Mouse (Mus musculus) embryonic facial prominence, embryonic 12.5 days (tissue): Measurements from ENCODE around the gene Elp6. TPM values are rescaled to one million over a fixed set of nuclear protein-coding genes. Genes with fewer than 3 reads are reported as not detected.
A peak's percentile ranks its signal among the peaks of the same experiment; 100 is the strongest.
"Not testable (repeated sequence)": the region's sequence is repeated elsewhere in the genome, so short reads cannot be mapped to it uniquely, and the experiment has no call there.

Experiments
- ATAC-seq: fragments of 200-750 bp; cut with Nextera tagmentation; 2 replicates; pipeline ENCODE4 v1.8.0; 2017; ENCODE audit not compliant: insufficient number of reproducible peaks, insufficient read depth, low FRiP score, low TSS enrichment
- H3K27ac ChIP-seq: fragments of 300-500 bp; sonication (generic); 2 replicates; pipeline ENCODE4 v1.5.1; 2016; ENCODE audit warnings: mild to moderate bottlenecking
- H3K27me3 ChIP-seq: fragments of 300-500 bp; sonication (generic); 2 replicates; pipeline ENCODE4 v1.6.1; 2016; ENCODE audit warnings: mild to moderate bottlenecking, moderate library complexity
- H3K36me3 ChIP-seq: fragments of 300-500 bp; sonication (generic); 2 replicates; pipeline ENCODE4 v1.6.1; 2016; ENCODE audit warnings: mild to moderate bottlenecking
- H3K4me1 ChIP-seq: fragments of 300-500 bp; sonication (generic); 2 replicates; pipeline ENCODE4 v1.6.1; 2016
- H3K4me2 ChIP-seq: fragments of 300-500 bp; sonication (generic); replicated peaks from 2 replicates; pipeline ENCODE4 v1.6.1; 2016; ENCODE audit warnings: mild to moderate bottlenecking, moderate library complexity
- H3K4me3 ChIP-seq: fragments of 300-500 bp; sonication (generic); 2 replicates; pipeline ENCODE4 v1.5.1; 2016; ENCODE audit warnings: mild to moderate bottlenecking
- H3K9ac ChIP-seq: fragments of 300-500 bp; sonication (generic); 2 replicates; pipeline ENCODE4 v1.6.1; 2016; ENCODE audit warnings: mild to moderate bottlenecking, moderate library complexity
- H3K9me3 ChIP-seq: fragments of 300-500 bp; sonication (generic); 2 replicates; pipeline ENCODE4 v1.6.1; 2016; ENCODE audit warnings: mild to moderate bottlenecking, moderate library complexity
- WGBS: fragments of 180-500 bp; shearing (Covaris S2); methylation state at CpG from one replicate; pipeline ENCODE4 v1.1.7; 2016; 5-methylcytosine and 5-hydroxymethylcytosine counted together
- polyA plus RNA-seq: library from polyadenylated mRNA; unstranded; fragments of >200 nt; fragmentation: Nextera tagmentation; extraction: Ambion mirVana; gene quantifications from 2 replicates; pipeline ENCODE4 v1.2.1, GENCODE M21; 2016

Gene Elp6
- polyA plus RNA-seq, 1 experiment from 2014 or later: 34.3 TPM

DNA sequence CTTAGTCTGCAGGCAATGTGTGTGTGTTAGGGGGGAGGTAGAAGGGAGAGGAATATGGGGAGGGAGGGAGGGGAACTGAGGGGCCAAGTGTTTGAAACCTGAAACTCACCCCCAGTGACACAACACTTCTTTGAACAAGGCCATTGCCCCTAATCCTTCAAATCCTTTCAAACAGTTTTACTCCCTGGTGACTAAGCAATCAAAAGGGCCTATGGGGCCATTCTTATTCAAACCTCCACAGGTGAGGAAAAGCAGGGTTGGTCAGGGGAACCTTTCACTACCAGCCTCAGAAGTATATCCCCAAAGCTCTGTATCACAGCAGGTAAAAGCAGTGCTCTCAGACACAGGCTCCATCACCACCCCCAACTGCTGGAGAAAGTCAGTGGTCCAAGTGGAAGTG is 18.0 kb downstream of the Elp6 start:
- no peaks in the 10 kb centered on the region for H3K9me3 ChIP-seq
- ATAC-seq: no peak
- H3K4me3 ChIP-seq: no peak overlapping the region
- no peak overlapping the region for H3K4me2 ChIP-seq
- H3K27ac ChIP-seq: no peak overlapping the region
- no peaks in the 10 kb centered on the region for H3K27me3 ChIP-seq
- H3K9ac ChIP-seq: no peak overlapping the region
- H3K4me1 ChIP-seq: no peaks in the 10 kb centered on the region
- peaks cover 36% of the 10 kb centered on the region for H3K36me3 ChIP-seq

DNA sequence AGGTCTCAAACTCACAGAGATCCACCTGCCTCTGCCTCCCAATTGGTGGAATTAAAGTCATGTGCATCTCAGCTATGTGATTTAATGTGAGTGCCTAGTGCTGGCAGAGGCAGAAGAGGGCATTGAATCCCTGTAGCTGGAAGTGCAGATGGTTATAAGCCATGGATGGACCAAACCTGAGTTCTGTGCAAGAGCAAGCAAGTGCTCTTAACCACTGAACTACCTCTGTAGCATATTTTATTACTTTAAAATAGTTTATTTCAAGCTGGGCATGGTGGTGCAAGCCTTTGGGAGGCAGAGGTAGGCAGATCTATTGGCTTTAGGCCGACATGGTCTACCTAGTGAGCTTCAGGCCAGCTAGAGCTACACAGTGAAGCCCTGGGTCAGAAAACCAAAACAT is 19.2 kb downstream of the Elp6 start:
- Histone ChIP-seq H3K9me3 (no peaks in the 10 kb centered on the region), H3K4me1 (no peaks in the 10 kb centered on the region), H3K27me3 (no peaks in the 10 kb centered on the region), H3K9ac (no peak overlapping the region), H3K36me3 (peaks cover 25% of the 10 kb centered on the region), H3K4me3 (no peak overlapping the region), H3K4me2 (no peak overlapping the region), H3K27ac (no peak overlapping the region)
- WGBS: 91% methylated on average over 1 of the region's 1 CpGs
- no peak for ATAC-seq

DNA sequence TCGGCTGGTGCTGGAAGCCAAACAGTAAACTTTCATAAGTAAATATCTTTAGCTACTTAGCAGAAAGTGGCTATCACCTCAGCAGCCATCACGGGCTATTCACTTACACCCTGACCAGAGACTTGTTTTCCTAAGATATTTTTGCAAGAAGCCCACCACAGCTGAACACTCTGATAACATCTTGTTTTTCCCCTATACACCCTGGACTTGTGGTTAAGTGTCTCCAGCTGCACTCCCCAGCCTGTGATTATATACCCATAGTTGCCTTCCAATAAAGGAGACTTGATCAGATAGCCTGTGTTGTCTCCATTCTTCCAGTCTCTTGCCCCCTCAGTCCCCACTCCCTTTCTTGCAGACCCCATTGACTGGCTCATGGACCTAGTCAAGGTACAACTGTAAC is 23.2 kb downstream of the Elp6 start:
- H3K9me3 ChIP-seq: no peaks in the 10 kb centered on the region
- no peak for ATAC-seq
- no peak overlapping the region for H3K4me3 ChIP-seq
- H3K4me1 ChIP-seq: no peaks in the 10 kb centered on the region
- H3K4me2 ChIP-seq: no peak overlapping the region
- no peak overlapping the region for H3K27ac ChIP-seq
- H3K36me3 ChIP-seq: no peaks in the 10 kb centered on the region
- 76% methylated on average over 2 of the region's 2 CpGs for WGBS
- H3K27me3 ChIP-seq: no peaks in the 10 kb centered on the region
- H3K9ac ChIP-seq: no peak overlapping the region

DNA sequence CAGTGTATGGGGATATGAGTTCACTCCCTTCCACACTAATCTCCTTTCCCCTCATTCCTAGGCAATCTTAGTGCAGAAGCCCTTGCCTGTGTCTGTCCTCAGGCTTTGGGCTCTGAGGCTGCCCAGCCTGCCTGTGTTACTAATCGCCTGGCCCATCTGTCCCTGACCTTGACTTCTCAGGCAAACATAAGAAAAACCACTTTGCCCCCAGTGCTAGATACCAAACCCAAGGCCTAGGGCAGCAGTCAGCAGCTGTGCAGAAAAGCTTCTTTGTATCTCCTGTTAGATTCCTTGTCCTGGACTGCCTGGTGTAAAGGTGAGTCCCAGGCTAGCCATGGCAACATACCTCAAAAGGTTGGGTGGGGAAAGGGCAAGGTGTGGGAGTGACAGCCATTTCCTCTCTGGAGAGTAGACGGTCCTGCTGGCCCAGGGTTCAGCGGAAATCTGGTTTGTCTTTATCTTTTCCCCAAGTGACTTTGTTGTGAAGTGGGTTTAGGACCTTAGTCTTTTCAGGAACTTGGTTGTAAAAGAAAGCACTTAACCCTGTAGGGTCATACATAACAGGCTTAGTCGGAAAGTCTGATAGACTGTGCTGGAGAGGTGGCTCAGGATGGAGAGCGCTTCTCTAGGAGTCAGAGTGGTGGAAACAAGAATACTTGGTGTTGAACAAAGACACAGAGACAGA is 24.1 kb downstream of the Elp6 start:
- 66% methylated on average over 5 of the region's 5 CpGs for WGBS
- no peak for ATAC-seq
- Histone ChIP-seq H3K4me2 (no peak overlapping the region), H3K4me1 (peaks cover 4% of the 10 kb centered on the region; the same call in 1 of the 2 replicates), H3K36me3 (no peaks in the 10 kb centered on the region), H3K9ac (no peak overlapping the region), H3K4me3 (no peak overlapping the region), H3K27ac (no peak overlapping the region), H3K9me3 (no peaks in the 10 kb centered on the region), H3K27me3 (no peaks in the 10 kb centered on the region)

DNA sequence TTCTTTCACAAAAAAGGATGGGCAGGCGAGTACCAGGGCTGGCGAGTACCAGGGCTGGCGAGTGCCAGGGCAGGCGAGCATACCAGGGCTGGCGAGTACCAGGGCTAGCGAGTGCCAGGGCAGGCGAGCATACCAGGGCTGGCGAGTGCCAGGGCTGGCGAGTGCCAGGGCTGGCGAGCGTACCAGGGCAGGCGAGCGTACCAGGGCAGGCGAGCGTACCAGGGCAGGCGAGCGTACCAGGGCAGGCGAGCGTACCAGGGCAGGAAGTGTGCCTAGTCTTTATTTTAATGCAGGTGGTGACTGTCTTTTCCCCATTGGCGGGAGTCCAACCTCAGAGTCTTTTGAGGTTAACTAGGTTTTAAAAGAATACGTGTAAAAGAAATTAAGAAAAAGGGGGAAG is 24.7 kb downstream of the Elp6 start:
- Histone ChIP-seq H3K27me3 (no peaks in the 10 kb centered on the region), H3K9me3 (no peaks in the 10 kb centered on the region), H3K4me1 (peaks cover 9% of the 10 kb centered on the region), H3K4me2 (no peak overlapping the region), H3K9ac (no peak overlapping the region), H3K4me3 (no peak overlapping the region), H3K36me3 (no peaks in the 10 kb centered on the region), H3K27ac (no peak overlapping the region)
- ATAC-seq: no peak
- 81% methylated on average over 21 of the region's 21 CpGs for WGBS

DNA sequence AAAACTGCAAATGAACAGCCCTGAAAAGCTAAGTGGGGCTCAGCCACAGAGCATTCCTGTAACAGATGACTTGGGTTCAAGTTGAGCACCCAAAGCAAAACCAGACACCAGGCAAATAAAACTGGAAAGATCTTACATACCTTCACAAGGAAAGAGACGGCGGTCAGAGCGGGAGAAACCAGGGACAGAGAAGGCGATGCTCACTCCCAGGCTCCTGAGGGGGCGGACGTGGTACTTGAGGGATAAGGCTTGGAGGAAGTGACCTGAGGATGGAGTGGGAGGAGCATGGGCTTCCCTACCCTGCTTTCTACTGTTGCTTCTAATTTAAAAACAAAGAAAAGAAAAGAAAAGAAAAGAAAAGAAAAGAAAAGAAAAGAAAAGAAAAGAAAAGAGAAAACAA is 25.4 kb downstream of the Elp6 start:
- Histone ChIP-seq H3K4me2 (no peak overlapping the region), H3K27me3 (no peaks in the 10 kb centered on the region), H3K4me1 (peaks cover 15% of the 10 kb centered on the region), H3K9ac (no peak overlapping the region), H3K27ac (no peak overlapping the region), H3K36me3 (no peaks in the 10 kb centered on the region), H3K4me3 (no peak overlapping the region), H3K9me3 (no peaks in the 10 kb centered on the region)
- no peak for ATAC-seq
- 46% methylated on average over 6 of the region's 6 CpGs for WGBS

DNA sequence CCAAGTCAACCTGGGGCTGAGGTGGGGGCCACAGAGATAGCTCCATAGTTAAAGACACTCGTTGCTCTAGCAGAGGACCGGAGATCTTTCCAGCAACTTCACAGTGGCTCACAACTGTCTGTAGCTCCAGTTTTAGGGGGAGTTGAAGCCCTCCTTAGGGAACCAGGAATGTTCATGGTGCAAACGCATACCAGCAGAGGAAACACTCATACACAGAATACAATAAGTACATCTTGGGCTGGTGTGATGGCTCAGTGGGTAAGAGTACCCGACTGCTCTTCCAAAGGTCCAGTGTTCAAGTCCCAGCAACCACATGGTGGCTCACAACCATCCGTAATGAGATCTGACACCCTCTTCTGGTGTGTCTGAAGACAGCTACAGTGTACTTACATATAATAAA is 25.9 kb downstream of the Elp6 start:
- WGBS: 87% methylated on average over 5 of the region's 5 CpGs
- ATAC-seq, H3K27me3 ChIP-seq: not testable (repeated sequence)

DNA sequence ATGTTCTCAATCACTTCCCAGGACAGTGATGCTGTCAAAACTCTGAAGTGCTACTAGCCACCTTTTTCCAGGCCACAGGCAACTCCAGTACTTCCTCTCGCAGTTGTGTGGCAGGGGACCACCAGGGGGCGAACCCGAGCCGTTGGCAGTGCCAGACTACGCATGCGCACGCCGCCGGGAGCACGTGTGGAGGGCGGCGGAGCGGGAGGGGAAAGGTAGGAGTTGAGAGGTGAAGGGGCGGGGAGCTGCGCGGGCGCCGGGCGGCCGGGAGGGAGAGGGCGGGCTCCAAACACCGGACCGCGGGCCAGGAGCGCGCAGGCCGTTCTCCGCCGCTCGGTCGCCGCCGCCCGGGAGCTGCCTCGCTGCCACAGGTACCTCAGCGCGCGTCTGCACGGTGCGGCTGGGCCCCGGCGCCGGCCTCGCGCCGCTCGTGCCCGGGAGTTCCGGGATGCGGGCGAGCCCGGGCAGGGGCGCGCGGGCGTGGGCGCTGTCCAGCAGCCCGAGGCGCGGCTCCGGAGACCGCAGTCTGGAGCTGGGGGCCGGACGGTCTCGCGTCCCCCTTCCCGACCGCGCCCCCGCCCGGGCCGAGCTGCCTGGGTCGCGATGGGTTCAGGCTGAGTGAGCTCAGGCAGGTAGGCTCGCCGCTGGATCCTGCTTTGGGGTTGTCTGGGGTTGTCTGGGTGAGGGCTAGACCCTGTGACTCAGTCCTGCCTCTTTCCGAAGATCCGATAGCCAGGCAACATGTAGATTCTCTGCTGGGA is 28.3 kb downstream of the Elp6 start, which contains the start of gene Scap:
Gene Scap (plus strand): TSS at position 154 of the 761 bp plus-strand sequence.
- no peaks in the 10 kb centered on the region for H3K27me3 ChIP-seq
- H3K9me3 ChIP-seq: no peaks in the 10 kb centered on the region
- H3K27ac ChIP-seq: peak within 1 kb of the TSS; percentile 54; the same call in 1 of the 2 replicates
- under 1% methylated on average over 72 of the region's 78 CpGs for WGBS
- H3K4me1 ChIP-seq: peaks cover 15% of the 10 kb centered on the region
- peak within 1 kb of the TSS; percentile 74 for H3K4me3 ChIP-seq
- ATAC-seq: peak; percentile 80
- peak within 1 kb of the TSS; percentile 74 for H3K9ac ChIP-seq
- no peaks in the 10 kb centered on the region for H3K36me3 ChIP-seq
- H3K4me2 ChIP-seq: peak within 1 kb of the TSS; percentile 85

More for the DNA sequence above, 25.9 kb downstream of the Elp6 start:
- H3K4me3 ChIP-seq, H3K9me3 ChIP-seq, H3K9ac ChIP-seq, H3K27ac ChIP-seq, H3K36me3 ChIP-seq, H3K4me2 ChIP-seq: not testable (repeated sequence)
- H3K4me1 ChIP-seq: peaks cover 15% of the 10 kb centered on the region

DNA sequence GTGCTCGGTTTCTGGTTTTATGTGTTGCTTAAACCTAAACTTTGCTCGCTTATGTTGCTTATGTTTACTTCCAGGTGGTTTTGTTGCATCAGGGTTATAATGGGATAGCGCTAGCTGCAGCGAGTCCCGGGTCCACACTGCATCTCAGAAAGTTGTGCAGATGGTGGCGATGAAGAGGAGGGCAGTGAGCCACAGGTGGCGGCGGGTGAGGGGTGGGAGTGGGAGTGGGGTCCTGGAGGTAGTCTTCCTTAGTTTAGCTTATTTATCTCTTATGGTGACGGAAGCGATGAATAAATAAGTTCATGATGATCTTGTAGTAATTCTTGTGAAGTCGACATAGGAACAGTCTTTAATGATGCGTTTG is 28.9 kb downstream of the Elp6 start:
- no peak for ATAC-seq
- peak overlapping the region; percentile 74 for H3K4me3 ChIP-seq
- H3K27me3 ChIP-seq: no peaks in the 10 kb centered on the region
- H3K4me1 ChIP-seq: peaks cover 18% of the 10 kb centered on the region
- peak overlapping the region; percentile 85 for H3K4me2 ChIP-seq
- peak overlapping the region; percentile 74 for H3K9ac ChIP-seq
- no peaks in the 10 kb centered on the region for H3K36me3 ChIP-seq
- no peak overlapping the region for H3K27ac ChIP-seq
- no peaks in the 10 kb centered on the region for H3K9me3 ChIP-seq
- 14% methylated on average over 12 of the region's 12 CpGs for WGBS

DNA sequence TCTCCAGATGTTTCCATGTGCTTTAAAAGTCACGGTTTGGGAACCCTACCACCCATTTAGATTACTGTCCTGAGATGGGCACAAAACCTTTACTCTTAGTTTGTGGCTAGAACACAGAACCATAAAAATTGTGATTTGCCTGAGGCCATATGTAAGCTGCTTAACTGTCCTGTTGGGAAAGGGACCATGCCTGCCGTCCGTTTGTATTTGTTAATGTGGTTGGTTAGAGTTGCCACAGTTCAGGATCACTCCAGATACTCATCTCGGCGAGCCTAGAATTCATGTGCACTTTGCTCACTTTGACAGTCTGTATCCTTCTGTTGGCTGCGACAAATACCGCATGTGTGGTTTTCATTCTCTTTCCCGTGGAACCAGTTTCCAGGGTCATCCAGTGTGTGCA is 29.9 kb downstream of the Elp6 start:
- H3K27me3 ChIP-seq: no peaks in the 10 kb centered on the region
- H3K4me2 ChIP-seq: 0 out of 2 replicates have a peak overlapping the region, but pooled peaks have one; percentile 3
- H3K9me3 ChIP-seq: no peaks in the 10 kb centered on the region
- 53% methylated on average over 8 of the region's 8 CpGs for WGBS
- H3K36me3 ChIP-seq: no peaks in the 10 kb centered on the region
- H3K4me3 ChIP-seq: no peak overlapping the region
- peaks cover 18% of the 10 kb centered on the region for H3K4me1 ChIP-seq
- H3K27ac ChIP-seq: no peak overlapping the region
- no peak overlapping the region for H3K9ac ChIP-seq
- no peak for ATAC-seq

DNA sequence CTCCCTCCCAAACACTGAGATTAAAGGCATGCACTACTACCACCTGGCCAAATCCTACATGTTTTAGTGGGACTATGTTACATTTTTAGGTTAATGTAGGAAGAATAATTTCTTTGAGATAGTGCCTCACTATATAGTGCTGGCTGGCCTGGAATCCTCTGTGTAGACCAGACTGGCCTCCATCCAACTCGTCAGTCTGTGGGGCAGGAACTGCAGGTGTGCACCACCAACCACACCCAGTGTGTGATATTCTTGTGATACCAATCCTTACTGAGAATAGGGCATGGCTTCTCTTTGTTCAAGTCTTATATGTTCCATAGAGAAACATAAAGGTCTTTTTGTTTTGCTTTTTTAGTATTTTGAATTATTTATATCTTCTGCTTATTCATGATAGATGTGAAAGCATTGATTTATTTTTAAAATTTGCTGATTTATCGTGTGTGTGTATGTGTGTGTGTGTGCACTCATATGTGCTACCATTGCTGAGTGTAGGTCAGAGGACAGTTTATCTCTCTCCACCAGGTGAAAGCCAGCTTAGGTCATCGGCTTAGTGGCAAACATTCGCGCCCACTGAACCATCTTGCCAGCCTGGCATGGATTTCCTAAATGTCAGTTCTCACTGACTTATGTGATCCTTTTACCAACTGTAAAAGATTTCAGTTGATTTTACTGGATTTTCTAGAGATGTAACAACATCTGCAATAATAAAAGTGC is 35.2 kb downstream of the Elp6 start:
- Histone ChIP-seq H3K9me3 (no peaks in the 10 kb centered on the region), H3K9ac (no peak overlapping the region), H3K36me3 (no peaks in the 10 kb centered on the region), H3K4me3 (no peak overlapping the region), H3K4me1 (peaks cover 4% of the 10 kb centered on the region; the same call in 1 of the 2 replicates), H3K27me3 (no peaks in the 10 kb centered on the region), H3K27ac (no peak overlapping the region), H3K4me2 (no peak overlapping the region)
- 84% methylated on average over 5 of the region's 5 CpGs for WGBS
- no peak for ATAC-seq

DNA sequence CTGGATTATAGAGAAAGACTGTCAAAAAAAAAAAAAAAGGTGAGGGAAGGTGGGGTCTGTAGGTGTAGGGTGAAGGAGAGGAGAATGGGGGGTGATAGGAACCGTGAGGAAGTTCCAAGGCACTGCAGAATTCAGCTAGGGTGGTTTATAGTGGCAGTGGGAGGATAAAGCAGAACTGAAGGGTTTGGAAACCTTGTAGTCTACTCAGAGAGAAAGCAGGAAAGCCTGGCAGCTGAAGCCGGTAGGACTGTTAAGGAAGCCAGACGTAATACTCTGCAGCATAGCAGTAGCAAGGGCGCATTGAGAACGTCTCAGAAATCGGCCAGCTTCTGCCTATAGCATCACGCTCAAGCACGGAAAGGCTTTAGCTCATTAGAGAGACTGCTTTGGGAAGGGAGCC is 37.0 kb downstream of the Elp6 start:
- ATAC-seq: no peak
- 90% methylated on average over 8 of the region's 8 CpGs for WGBS
- H3K4me3 ChIP-seq: no peak overlapping the region
- no peaks in the 10 kb centered on the region for H3K36me3 ChIP-seq
- H3K9me3 ChIP-seq: no peaks in the 10 kb centered on the region
- no peak overlapping the region for H3K9ac ChIP-seq
- no peaks in the 10 kb centered on the region for H3K27me3 ChIP-seq
- no peak overlapping the region for H3K4me2 ChIP-seq
- no peak overlapping the region for H3K27ac ChIP-seq
- H3K4me1 ChIP-seq: peaks cover 4% of the 10 kb centered on the region; the same call in 1 of the 2 replicates
